Mouse (Mus musculus) liver, adult 2 months (tissue): Measurements from ENCODE around the gene Fam120a. TPM values are rescaled to one million over a fixed set of nuclear protein-coding genes. Genes with fewer than 3 reads are reported as not detected.

ENCODE experiments used
- DNase-seq: peaks from one replicate; pipeline ENCODE4 v3.0.0-alpha.2; 2011; ENCODE audit warnings: low read depth, low spot score; ENCODE audit errors: extremely low read depth
- H3K27ac ChIP-seq: fragments of 200-500 bp; replicated peaks from 2 replicates; pipeline ENCODE4 v1.5.1; 2012; ENCODE audit warnings: low read depth, mild to moderate bottlenecking, control low read depth, inconsistent platforms, low read length; ENCODE audit not compliant: insufficient read depth
- H3K27me3 ChIP-seq: fragments of 200-500 bp; 2 replicates; pipeline ENCODE4 v1.6.1; 2012; ENCODE audit warnings: mild to moderate bottlenecking, moderate library complexity, low read length, inconsistent platforms; ENCODE audit not compliant: control insufficient read depth, insufficient read depth
- H3K36me3 ChIP-seq: fragments of 200-500 bp; 2 replicates; pipeline ENCODE4 v1.6.1; 2012; ENCODE audit warnings: low read length, inconsistent platforms; ENCODE audit not compliant: control insufficient read depth, insufficient read depth
- H3K4me1 ChIP-seq: fragments of 200-500 bp; 2 replicates; pipeline ENCODE4 v1.6.1; 2011; ENCODE audit warnings: low read length; ENCODE audit not compliant: control insufficient read depth, insufficient read depth
- H3K4me3 ChIP-seq: fragments of 200-500 bp; 2 replicates; pipeline ENCODE4 v1.5.1; 2011; ENCODE audit warnings: low read depth, mild to moderate bottlenecking, control low read depth, low read length, moderate library complexity; ENCODE audit not compliant: insufficient read depth
- H3K79me2 ChIP-seq: fragments of 200-500 bp; 2 replicates; pipeline ENCODE4 v1.6.1; 2012; ENCODE audit warnings: inconsistent platforms, mild to moderate bottlenecking, low read length, moderate library complexity; ENCODE audit not compliant: control insufficient read depth, insufficient read depth
- H3K9ac ChIP-seq: fragments of 200-500 bp; 2 replicates; pipeline ENCODE4 v1.6.1; 2012; ENCODE audit warnings: low read depth, mild to moderate bottlenecking, control low read depth, inconsistent platforms, low read length
- CTCF ChIP-seq: fragments of 200-500 bp; IDR thresholded peaks from 2 replicates; pipeline ENCODE4 v1.5.1; 2011; ENCODE audit warnings: low read depth, low read length, control low read depth
- POLR2A ChIP-seq: fragments of 200-500 bp; IDR thresholded peaks from 2 replicates; pipeline ENCODE4 v1.6.1; 2011; ENCODE audit warnings: low read length, control low read depth; ENCODE audit not compliant: insufficient read depth; ENCODE audit errors: extremely low read depth
- WGBS: fragments of 180-500 bp; shearing (Covaris S2); methylation state at CpG from one replicate; pipeline ENCODE4 v1.1.7; 2018; 5-methylcytosine and 5-hydroxymethylcytosine counted together
- polyA plus RNA-seq: library from polyadenylated mRNA; depleted of rRNA; stranded (reverse); fragments of >200 nt; gene quantifications from 2 replicates; pipeline ENCODE4 v1.2.3, GENCODE M21; 2012
- total RNA-seq: library from RNA; depleted of rRNA; stranded (reverse); fragments of >200 nt; gene quantifications from 2 replicates; pipeline ENCODE4 v1.2.3, GENCODE M21; 2014

Fam120a gene
- total and polyA plus RNA-seq, 2 experiments: 40.1 to 45.1 TPM

DNA sequence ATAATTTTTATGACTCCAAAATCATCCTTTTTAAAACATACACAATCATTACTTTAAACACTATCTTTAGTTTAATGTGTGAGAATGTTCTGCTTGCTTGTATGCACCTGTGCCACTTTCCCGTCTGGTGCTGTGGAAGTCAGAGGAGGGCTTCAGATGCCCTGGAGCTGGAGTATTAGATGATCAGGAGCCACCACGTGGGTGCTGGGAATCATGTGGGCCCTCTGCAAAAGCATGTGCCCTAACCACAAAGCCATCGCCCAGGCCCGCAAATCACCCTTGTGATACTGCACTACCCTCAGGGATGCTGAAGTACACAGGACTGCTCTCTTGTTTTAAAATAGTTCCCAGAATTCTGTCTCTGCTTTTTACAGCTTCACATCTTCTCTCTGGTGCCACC, 3.0 kb downstream of the Fam120a start:
- H3K79me2 ChIP-seq: peaks cover 49% of the 10 kb centered on the region
- H3K4me1 ChIP-seq: peaks cover 27% of the 10 kb centered on the region
- DNase-seq: no peak
- TF ChIP-seq CTCF (no peak), POLR2A (no peak)
- H3K27me3 ChIP-seq: no peaks in the 10 kb centered on the region
- no peak overlapping the region for H3K27ac ChIP-seq
- no peak overlapping the region for H3K4me3 ChIP-seq
- no peak overlapping the region for H3K9ac ChIP-seq
- H3K36me3 ChIP-seq: no peaks in the 10 kb centered on the region
- 62% methylated on average over 4 of the region's 4 CpGs for WGBS

DNA sequence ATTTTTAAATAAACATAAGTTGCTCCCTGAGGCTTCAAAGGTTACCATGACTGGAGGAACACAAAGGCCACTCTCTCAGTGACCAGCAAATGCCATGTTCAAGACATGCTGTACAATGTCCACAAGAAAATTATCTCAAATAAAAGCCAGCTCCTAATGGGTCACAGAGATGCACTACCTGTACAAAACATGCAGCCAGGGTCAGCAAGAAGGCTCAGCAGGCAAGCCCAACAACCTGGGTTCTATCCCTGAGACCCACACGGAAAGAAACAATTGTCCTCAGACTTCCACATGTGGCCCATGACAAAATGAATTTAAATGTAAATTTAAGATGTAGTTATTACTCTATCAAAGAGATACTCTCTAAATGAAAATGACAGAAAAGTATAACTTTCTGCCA, 4.7 kb downstream of the Fam120a start:
- Histone ChIP-seq H3K9ac (no peak overlapping the region), H3K4me1 (peaks cover 32% of the 10 kb centered on the region), H3K27ac (peak overlapping the region; percentile 72), H3K36me3 (no peaks in the 10 kb centered on the region), H3K79me2 (peaks cover 64% of the 10 kb centered on the region), H3K27me3 (no peaks in the 10 kb centered on the region), H3K4me3 (no peak overlapping the region)
- no peak for DNase-seq
- no peak for TF ChIP-seq CTCF
- TF ChIP-seq POLR2A: no peak
- 76% methylated on average over 1 of the region's 1 CpGs for WGBS

DNA sequence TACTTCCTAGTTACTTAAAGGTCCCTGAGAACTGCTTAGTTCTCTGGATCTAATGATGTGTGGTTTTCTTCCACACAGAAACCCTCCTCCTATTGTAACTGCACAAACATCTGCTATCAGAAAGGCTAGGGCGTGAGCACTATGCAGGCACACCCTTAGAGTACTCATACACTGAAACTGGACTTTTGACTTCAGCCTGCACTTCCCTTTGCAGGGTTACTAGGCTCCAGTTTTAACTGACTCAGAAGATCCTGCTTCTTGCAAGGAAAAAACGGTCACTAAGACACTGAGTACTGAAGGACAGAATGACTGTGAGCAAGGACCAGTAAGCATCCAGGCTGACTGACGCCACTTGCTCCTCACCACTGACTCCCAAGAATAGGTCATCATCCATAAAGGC, 5.3 kb downstream of the Fam120a start:
- peaks cover 32% of the 10 kb centered on the region for H3K4me1 ChIP-seq
- 7% methylated on average over 3 of the region's 3 CpGs for WGBS

DNA sequence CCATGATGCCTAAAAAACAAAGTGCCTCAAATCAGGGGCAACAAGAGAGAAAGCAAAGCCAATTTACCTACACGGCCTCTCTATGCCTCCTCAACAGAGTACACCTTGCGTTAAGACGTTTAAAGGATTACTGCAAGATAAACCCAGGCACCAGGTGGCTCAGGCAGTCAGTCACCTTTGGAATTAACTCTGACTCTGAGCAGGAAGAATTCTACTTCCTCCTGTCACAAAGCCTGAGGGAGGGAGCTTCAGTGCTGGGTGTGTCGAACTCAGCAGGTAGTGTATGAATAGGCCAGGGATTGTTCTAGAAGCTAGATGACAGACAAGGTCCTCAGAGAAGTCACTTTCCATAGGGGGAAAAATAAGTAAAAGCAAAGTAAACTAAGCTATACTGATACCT, 9.2 kb downstream of the Fam120a start:
- WGBS: 67% methylated on average over 4 of the region's 4 CpGs
- Histone ChIP-seq H3K27ac (no peak overlapping the region), H3K79me2 (peaks cover 61% of the 10 kb centered on the region), H3K4me3 (no peak overlapping the region), H3K36me3 (no peaks in the 10 kb centered on the region), H3K27me3 (no peaks in the 10 kb centered on the region), H3K9ac (no peak overlapping the region), H3K4me1 (peaks cover 21% of the 10 kb centered on the region)
- no peak for TF ChIP-seq POLR2A
- TF ChIP-seq CTCF: no peak
- no peak for DNase-seq

More for the DNA sequence above, 5.3 kb downstream of the Fam120a start:
- Histone ChIP-seq H3K4me3 (no peak overlapping the region), H3K27ac (peak overlapping the region; percentile 72), H3K27me3 (no peaks in the 10 kb centered on the region), H3K9ac (no peak overlapping the region; the same call in 1 of the 2 replicates), H3K79me2 (peaks cover 63% of the 10 kb centered on the region), H3K36me3 (no peaks in the 10 kb centered on the region)
- DNase-seq: peak; percentile 84
- no peak for TF ChIP-seq CTCF
- no peak for TF ChIP-seq POLR2A

DNA sequence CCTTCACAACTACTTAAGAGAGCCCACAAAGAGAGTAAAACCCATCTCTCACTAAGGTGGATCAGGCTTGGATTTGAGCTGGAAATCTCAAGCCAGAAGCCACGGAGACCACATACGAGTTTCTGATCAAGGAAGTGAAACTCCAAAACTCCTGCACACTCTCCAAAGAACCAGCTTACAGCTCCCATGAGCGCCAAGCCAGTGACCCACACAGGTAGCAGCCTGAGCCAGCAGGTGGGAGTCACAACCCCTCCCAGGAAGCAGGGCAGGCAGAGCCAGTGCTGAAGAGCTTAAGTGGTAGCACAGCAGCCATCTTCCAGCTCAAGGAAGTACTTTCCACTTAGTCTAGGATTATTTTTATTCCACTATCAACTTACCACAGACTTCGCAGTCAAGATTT, 13.0 kb downstream of the Fam120a start:
- no peak overlapping the region for H3K9ac ChIP-seq
- no peak for DNase-seq
- no peak for TF ChIP-seq POLR2A
- TF ChIP-seq CTCF: no peak
- H3K27me3 ChIP-seq: no peaks in the 10 kb centered on the region
- H3K27ac ChIP-seq: no peak overlapping the region
- no peaks in the 10 kb centered on the region for H3K36me3 ChIP-seq
- no peak overlapping the region for H3K4me3 ChIP-seq
- H3K79me2 ChIP-seq: peaks cover 65% of the 10 kb centered on the region
- 85% methylated on average over 4 of the region's 4 CpGs for WGBS
- peaks cover 10% of the 10 kb centered on the region for H3K4me1 ChIP-seq

DNA sequence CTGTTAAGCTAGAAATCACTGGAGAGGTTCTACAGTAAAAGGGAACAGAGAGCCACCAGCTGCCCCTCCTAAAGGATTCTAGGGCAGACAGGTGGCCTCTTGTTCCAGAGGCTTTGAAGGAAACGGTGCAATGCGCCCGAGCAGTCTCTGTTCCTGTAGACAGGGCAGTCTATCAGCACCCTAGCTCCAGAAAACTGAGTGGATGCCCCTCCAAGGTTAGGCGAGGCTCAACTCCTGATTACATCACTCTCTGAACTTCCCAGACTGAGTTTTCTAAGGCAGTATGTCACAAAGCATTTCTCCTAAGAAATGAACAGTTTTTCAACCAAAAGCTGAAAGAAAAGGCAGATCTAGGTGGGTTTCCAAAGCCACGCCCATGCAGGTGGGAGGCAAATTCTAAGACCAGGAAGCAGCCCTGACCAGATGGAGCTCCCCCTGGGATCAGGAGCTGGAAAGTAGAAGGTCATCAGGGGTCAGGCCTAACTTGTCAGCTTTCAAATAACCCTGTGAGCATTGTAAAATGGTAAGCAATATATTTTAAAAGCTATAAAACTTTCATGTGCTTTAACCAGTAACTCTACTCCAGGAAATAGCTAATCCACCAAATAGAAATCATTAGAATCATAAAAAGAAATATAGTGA, 17.1 kb downstream of the Fam120a start:
- WGBS: 68% methylated on average over 5 of the region's 5 CpGs
- TF ChIP-seq CTCF (no peak), POLR2A (no peak)
- H3K36me3 ChIP-seq: peaks cover 20% of the 10 kb centered on the region
- no peaks in the 10 kb centered on the region for H3K27me3 ChIP-seq
- no peak overlapping the region for H3K27ac ChIP-seq
- H3K4me1 ChIP-seq: no peaks in the 10 kb centered on the region; the same call in none of the 2 replicates
- H3K4me3 ChIP-seq: no peak overlapping the region
- no peak overlapping the region for H3K9ac ChIP-seq
- DNase-seq: no peak
- peaks cover 50% of the 10 kb centered on the region for H3K79me2 ChIP-seq
